Mouse (Mus musculus) layer of hippocampus, adult 2 months (tissue): ENCODE measurements around the gene Dynll2. TPM values are rescaled to one million over a fixed set of nuclear protein-coding genes. Genes with fewer than 3 reads are reported as not detected.

ENCODE experiments used
- DNase-seq, 2 experiments: peaks; one replicate each; pipeline ENCODE4 v3.0.0; 2022; ENCODE audit warnings: low spot score in 2 of 2
- H3K27ac ChIP-seq: fragments of 200-600 bp; 2 replicates; pipeline ENCODE4 v1.8.1; 2022
- H3K4me3 ChIP-seq: fragments of 200-600 bp; 2 replicates; pipeline ENCODE4 v1.8.1; 2022; ENCODE audit warnings: mild to moderate bottlenecking
- CTCF ChIP-seq: fragments of 200-600 bp; conservative IDR thresholded peaks from 2 replicates; pipeline ENCODE4 v1.8.1; 2022; ENCODE audit warnings: antibody characterized with exemption, mild to moderate bottlenecking, moderate library complexity
- total RNA-seq, 2 experiments: library from RNA; stranded (reverse); gene quantifications; 2 replicates each; pipeline ENCODE4 v1.2.3; 2021

The Dynll2 gene
- total RNA-seq, 2 experiments from 2014 or later = 447 to 467 TPM

DNA sequence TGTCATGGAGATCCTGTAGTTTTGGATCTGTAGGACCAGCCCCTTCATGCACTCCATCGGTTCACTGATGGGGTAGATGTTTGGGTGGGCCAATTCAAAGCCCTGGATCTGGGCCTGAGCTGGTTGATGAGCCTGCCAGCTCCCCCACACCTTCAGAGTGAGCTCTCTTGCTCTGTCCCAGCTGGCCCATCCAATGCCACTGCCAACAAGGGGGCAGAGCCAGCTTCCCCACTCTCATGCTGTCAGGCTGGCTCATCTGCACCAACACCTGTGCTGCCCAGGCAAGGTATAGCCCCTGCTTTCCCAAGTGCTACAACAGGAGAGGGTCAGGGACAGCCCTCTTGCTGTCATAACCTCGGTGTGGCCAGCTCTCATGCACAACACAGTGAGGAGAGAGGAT is 53.6 kb downstream of the Dynll2 start:
- no peak for TF ChIP-seq CTCF
- H3K27ac ChIP-seq = no peak overlapping the region
- DNase-seq = no peak
- H3K4me3 ChIP-seq = no peak overlapping the region

DNA sequence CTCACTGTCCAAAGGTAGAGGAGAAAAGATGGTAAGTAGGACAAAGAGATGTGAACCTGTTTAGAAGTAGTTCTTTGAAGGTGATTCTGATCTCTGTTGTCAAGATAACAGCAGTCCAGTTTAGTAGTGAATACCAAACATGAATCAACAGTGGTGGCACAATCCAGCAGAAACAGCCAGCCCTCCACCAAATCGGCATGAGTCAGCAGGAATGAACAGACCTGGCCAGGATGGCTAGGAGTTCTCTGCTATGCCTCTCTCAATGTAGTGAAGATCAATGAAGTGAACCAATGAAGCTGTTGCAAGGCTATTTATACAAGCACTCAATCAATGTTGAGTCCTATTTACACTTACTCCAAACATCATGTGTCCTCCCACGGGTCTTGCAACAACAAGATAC is 57.0 kb downstream of the Dynll2 start:
- TF ChIP-seq CTCF = no peak
- DNase-seq = no peak
- H3K27ac ChIP-seq = no peak overlapping the region
- H3K4me3 ChIP-seq = no peak overlapping the region

Other genes with a start within 250 kb of the Dynll2 start
- 10 to 100 TPM; 72.1 to 72.8 TPM for gene Supt4a, start 250.0 kb downstream of the Dynll2 start, total RNA-seq
- 100 to 1,000 TPM; 155 to 175 TPM for gene Tspoap1, start 227.0 kb downstream of the Dynll2 start, total RNA-seq
- not detected for gene Mpo, start 194.0 kb downstream of the Dynll2 start, total RNA-seq
- gene Lpo, start 159.2 kb downstream of the Dynll2 start, total RNA-seq = under 1 TPM; 0.27 to 0.64 TPM
- gene Mks1, start 134.3 kb downstream of the Dynll2 start, total RNA-seq = 1 to 10 TPM; 5.7 to 5.9 TPM
- not detected for gene Epx, start 112.0 kb downstream of the Dynll2 start, total RNA-seq
- gene Olfr462, start 95.3 kb downstream of the Dynll2 start, total RNA-seq = not detected
- gene Olfr463, start 90.1 kb downstream of the Dynll2 start, total RNA-seq = not detected
- gene Olfr464, start 66.6 kb downstream of the Dynll2 start, total RNA-seq = not detected
- 100 to 1,000 TPM; 234 TPM for gene Srsf1, start 59.8 kb upstream of the Dynll2 start, total RNA-seq
- 10 to 100 TPM; 22.0 to 22.7 TPM for gene Vezf1, start 80.7 kb upstream of the Dynll2 start, total RNA-seq
- gene Cuedc1, start 110.5 kb upstream of the Dynll2 start, total RNA-seq = 10 to 100 TPM; 31.1 to 35.3 TPM
- gene Mrps23, start 216.9 kb upstream of the Dynll2 start, total RNA-seq = 10 to 100 TPM; 64.9 to 65.6 TPM